Mouse (Mus musculus): ENCODE data around the gene Lsm14b. TPM values are rescaled to one million over a fixed set of nuclear protein-coding genes. Genes with fewer than 3 reads are reported as not detected.
A peak's percentile ranks its signal among the peaks of the same experiment; 100 is the strongest.

Gene Lsm14b
- polyA plus RNA-seq, 1 experiment from 2014 or later = 8.6 TPM

DNA sequence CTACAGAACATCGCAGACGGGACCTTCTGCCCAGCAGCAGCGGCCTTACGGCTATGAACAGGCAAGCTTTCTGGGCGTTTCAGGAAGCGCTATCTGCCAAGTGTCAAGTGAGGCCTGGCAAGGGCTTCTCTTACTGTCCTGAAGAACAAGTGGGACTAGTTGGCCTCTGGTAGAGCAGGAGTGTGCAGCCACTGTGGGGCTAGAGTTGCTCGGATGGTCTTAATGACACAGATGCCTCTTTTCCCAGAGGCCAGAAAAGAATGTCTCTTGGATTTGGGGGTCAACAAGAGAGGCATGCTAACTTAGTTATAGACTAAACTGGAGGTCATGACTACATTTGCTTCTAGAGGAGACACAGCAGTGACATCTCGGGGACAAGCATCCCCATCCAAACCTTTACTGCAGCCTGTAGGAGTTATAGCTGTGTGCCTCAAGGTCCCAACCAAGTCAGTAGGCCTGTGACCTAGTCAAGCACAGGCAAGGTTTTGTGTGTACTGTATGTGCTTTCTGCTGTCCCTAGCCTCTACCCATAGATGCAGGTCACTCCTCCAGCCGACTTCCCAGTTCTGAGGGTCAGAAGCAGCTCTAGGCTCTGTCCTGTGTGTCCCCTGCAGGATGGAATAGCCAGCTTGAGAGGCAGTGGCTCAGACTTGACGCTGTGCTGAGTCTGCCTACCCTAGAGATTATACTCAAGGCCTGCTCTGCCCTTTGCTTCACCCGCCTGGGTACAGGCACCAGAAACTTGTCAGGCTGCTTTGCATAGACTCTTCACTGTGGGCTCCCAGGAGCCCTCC, 38.7 kb downstream of the Lsm14b start:
- Histone ChIP-seq H3K9ac (ENCODE audit: low read depth, low read length) (no peak overlapping the region), H3K4me3 (ENCODE audit: low read length) (no peak overlapping the region), H3K9me3 (ENCODE audit: control insufficient read depth, low read length) (no peaks in the 10 kb centered on the region), H3K4me1 (ENCODE audit: control insufficient read depth, insufficient read depth, low read length) (no peaks in the 10 kb centered on the region), H3K27me3 (ENCODE audit: control insufficient read depth, insufficient read depth, low read length) (no peaks in the 10 kb centered on the region), H3K36me3 (ENCODE audit: control insufficient read depth, insufficient read depth, low read length) (peaks cover 54% of the 10 kb centered on the region), H3K4me2 (replicated peaks; ENCODE audit: low read depth, low read length) (no peak overlapping the region), H3K27ac (ENCODE audit: low read depth, low read length) (no peak overlapping the region)
- 96% methylated on average over 11 of the region's 11 CpGs for WGBS
- no peak for ATAC-seq (ENCODE audit: low FRiP score, low TSS enrichment)

DNA sequence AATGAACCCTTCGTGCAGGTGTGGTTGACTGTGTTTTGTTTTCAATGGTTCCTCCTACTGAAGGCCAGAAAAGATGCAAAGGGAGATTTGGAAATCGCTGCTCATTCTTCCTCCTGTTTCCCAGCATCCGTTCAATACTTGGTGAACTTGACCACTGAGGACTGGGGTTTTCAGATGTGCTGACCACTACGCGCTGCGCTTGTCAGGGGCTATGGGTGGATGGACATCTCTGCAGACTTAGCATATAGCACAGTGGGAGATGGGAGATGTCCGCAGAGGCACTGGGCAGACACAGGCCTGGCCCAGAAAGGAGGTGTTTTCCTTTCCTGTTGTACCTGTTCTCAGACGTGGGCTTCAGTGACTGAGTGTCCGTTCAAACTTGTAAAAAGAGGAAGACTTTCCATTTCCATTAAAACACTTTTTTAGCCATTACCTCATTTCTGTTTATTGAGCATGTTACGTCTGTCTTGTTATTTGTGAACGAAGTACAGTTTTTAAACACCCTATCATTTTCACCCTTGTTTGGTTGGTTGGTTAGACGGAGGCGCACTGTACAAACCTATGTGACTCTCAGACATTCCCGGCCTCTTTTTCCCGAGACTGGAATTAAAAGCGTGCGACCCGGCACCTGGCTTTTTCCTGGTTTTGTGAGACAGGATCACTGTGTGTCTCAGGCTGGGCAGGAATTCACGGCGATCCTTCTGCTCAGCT, 45.1 kb downstream of the Lsm14b start:
- H3K27ac ChIP-seq (ENCODE audit: low read depth, low read length) = peak overlapping the region; percentile 67
- no peaks in the 10 kb centered on the region for H3K9me3 ChIP-seq (ENCODE audit: control insufficient read depth, low read length)
- 34% methylated on average over 20 of the region's 20 CpGs for WGBS
- ATAC-seq (ENCODE audit: low FRiP score, low TSS enrichment) = peak; percentile 72
- peaks cover 12% of the 10 kb centered on the region for H3K36me3 ChIP-seq (ENCODE audit: control insufficient read depth, insufficient read depth, low read length)
- H3K4me1 ChIP-seq (ENCODE audit: control insufficient read depth, insufficient read depth, low read length) = peaks cover 7% of the 10 kb centered on the region
- peak overlapping the region; percentile 71 for H3K9ac ChIP-seq (ENCODE audit: low read depth, low read length)
- peak overlapping the region; percentile 68 for H3K4me3 ChIP-seq (ENCODE audit: low read length)
- no peaks in the 10 kb centered on the region for H3K27me3 ChIP-seq (ENCODE audit: control insufficient read depth, insufficient read depth, low read length)
- peak overlapping the region; percentile 86 for H3K4me2 ChIP-seq (replicated peaks; ENCODE audit: low read depth, low read length)

DNA sequence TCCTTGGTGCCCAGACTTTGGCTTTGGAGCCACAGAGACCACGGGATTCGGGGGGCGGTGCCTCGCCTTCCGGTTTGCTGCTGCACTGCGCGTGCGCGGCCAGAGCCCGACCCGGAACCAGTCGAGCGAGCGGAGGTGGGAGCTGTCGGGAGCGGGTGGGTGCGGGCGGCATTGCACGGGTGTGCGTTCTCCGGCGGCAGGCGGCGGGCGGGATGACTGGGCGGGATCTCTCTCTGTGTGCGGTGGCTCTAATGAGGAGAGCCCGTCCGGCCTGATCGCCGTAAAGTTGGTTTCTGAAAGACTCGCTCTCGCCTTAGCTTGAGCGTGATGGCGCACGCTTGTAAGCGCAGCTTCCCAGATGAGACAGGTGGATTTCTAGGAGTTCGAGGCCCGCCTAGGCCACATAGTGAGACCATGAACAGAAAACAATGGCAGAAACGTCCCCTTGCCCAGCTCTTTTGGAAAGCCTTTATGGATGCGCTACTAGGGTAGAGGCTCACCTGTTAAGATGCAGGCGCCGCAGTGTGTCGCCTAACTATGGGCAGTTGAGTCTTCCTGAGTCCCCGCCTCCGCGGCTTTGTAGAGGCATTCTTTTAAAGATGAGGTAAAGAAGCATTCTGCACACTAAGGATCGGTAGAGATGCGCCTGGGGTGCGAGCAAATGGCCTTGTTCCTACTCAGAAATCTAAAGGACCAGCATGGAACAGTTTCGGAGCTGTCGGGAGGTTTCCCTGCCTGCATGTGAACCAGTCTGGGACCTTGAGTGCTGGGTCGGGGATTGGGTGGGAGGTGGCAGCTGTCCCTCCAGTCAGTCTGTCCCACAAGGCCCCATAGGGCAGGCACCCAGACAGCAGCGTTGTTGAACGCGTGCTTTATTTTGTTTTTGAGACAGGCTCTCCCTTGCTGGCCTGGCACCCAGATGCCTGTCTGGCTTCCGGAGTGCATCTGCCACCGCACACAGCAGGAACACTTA, 46.0 kb downstream of the Lsm14b start, which contains the start of gene Mtg2:
Gene Mtg2, plus strand, starts transcription at position 108 of the 973 bp plus-strand sequence.
- peak within 1 kb of the TSS; percentile 67 for H3K27ac ChIP-seq (ENCODE audit: low read depth, low read length)
- 7% methylated on average over 58 of the region's 58 CpGs for WGBS

GRCm38 (mm10) chr2:180071671-180072070, 46.9 kb downstream of the Lsm14b start:
- Histone ChIP-seq H3K4me2 (replicated peaks; ENCODE audit: low read depth, low read length) (no peak overlapping the region), H3K36me3 (ENCODE audit: control insufficient read depth, insufficient read depth, low read length) (peaks cover 12% of the 10 kb centered on the region), H3K4me3 (ENCODE audit: low read length) (no peak overlapping the region), H3K27me3 (ENCODE audit: control insufficient read depth, insufficient read depth, low read length) (no peaks in the 10 kb centered on the region), H3K9me3 (ENCODE audit: control insufficient read depth, low read length) (no peaks in the 10 kb centered on the region), H3K27ac (ENCODE audit: low read depth, low read length) (no peak overlapping the region), H3K4me1 (ENCODE audit: control insufficient read depth, insufficient read depth, low read length) (peaks cover 7% of the 10 kb centered on the region), H3K9ac (ENCODE audit: low read depth, low read length) (peak overlapping the region; percentile 71; the same call in 1 of the 2 replicates)
- 86% methylated on average over 2 of the region's 2 CpGs for WGBS
- ATAC-seq (ENCODE audit: low FRiP score, low TSS enrichment) = no peak

More for the DNA sequence above, 46.0 kb downstream of the Lsm14b start, which contains the start of gene Mtg2:
- Histone ChIP-seq H3K9me3 (ENCODE audit: control insufficient read depth, low read length) (no peaks in the 10 kb centered on the region), H3K4me3 (ENCODE audit: low read length) (peak within 1 kb of the TSS; percentile 68), H3K27me3 (ENCODE audit: control insufficient read depth, insufficient read depth, low read length) (no peaks in the 10 kb centered on the region), H3K4me1 (ENCODE audit: control insufficient read depth, insufficient read depth, low read length) (peaks cover 7% of the 10 kb centered on the region), H3K4me2 (replicated peaks; ENCODE audit: low read depth, low read length) (peak within 1 kb of the TSS; percentile 86), H3K9ac (ENCODE audit: low read depth, low read length) (peak within 1 kb of the TSS; percentile 71), H3K36me3 (ENCODE audit: control insufficient read depth, insufficient read depth, low read length) (peaks cover 12% of the 10 kb centered on the region)
- peak; percentile 97 for ATAC-seq (ENCODE audit: low FRiP score, low TSS enrichment)

DNA sequence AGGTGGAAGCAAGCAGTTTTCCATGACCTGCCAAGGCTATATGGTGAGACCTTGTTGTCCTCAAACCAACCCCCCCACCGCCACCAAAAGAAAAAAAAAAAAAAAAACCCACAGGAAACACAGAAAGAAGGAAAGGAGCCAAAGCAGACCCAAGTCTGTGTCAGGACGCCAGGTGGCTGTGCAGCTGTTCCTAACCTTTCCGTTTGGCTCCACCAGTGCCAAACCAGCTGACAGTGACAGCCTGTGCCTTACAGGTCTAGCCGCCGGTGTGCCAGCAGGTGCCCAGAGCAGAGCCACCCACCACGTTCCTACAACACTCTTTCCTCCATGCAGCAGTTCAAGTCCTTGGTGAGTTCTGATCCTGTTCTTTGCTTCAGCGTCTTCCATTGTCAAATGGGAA, 48.1 kb downstream of the Lsm14b start:
- ATAC-seq (ENCODE audit: low FRiP score, low TSS enrichment) = no peak
- H3K4me3 ChIP-seq (ENCODE audit: low read length) = no peak overlapping the region
- peaks cover 14% of the 10 kb centered on the region; the same call in 1 of the 2 replicates for H3K36me3 ChIP-seq (ENCODE audit: control insufficient read depth, insufficient read depth, low read length)
- no peak overlapping the region for H3K4me2 ChIP-seq (replicated peaks; ENCODE audit: low read depth, low read length)
- WGBS = 94% methylated on average over 7 of the region's 7 CpGs
- no peak overlapping the region for H3K9ac ChIP-seq (ENCODE audit: low read depth, low read length)
- H3K27ac ChIP-seq (ENCODE audit: low read depth, low read length) = no peak overlapping the region
- no peaks in the 10 kb centered on the region for H3K9me3 ChIP-seq (ENCODE audit: control insufficient read depth, low read length)
- H3K27me3 ChIP-seq (ENCODE audit: control insufficient read depth, insufficient read depth, low read length) = no peaks in the 10 kb centered on the region
- H3K4me1 ChIP-seq (ENCODE audit: control insufficient read depth, insufficient read depth, low read length) = peaks cover 7% of the 10 kb centered on the region

DNA sequence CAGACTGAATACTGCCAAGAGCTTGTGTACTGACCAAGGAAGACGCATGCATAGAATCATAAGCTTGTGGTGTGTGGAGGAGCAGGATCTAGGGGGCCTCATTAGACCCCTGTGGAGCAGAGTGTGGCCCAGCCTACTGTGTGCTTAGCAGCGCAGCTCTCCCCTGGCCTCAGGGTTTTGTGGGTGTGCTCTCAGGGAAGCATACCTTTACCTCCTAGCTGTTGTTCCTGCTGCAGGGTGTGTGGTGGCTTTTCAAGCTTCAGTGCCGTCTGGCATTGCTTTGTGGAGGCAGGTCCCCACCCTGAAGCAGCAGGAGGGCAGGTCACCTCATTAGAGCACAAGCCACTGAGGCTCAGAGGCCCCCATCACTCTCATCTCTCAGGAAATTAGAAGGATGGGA, 52.8 kb downstream of the Lsm14b start:
- no peak for ATAC-seq (ENCODE audit: low FRiP score, low TSS enrichment)
- Histone ChIP-seq H3K4me1 (ENCODE audit: control insufficient read depth, insufficient read depth, low read length) (no peaks in the 10 kb centered on the region), H3K9ac (ENCODE audit: low read depth, low read length) (no peak overlapping the region), H3K4me2 (replicated peaks; ENCODE audit: low read depth, low read length) (no peak overlapping the region), H3K4me3 (ENCODE audit: low read length) (no peak overlapping the region), H3K9me3 (ENCODE audit: control insufficient read depth, low read length) (no peaks in the 10 kb centered on the region), H3K27me3 (ENCODE audit: control insufficient read depth, insufficient read depth, low read length) (no peaks in the 10 kb centered on the region), H3K36me3 (ENCODE audit: control insufficient read depth, insufficient read depth, low read length) (peaks cover 18% of the 10 kb centered on the region; the same call in 1 of the 2 replicates), H3K27ac (ENCODE audit: low read depth, low read length) (no peak overlapping the region)
- 70% methylated on average over 3 of the region's 3 CpGs for WGBS

GRCm38 (mm10) chr2:180080680-180081079, 55.9 kb downstream of the Lsm14b start:
- no peak for ATAC-seq (ENCODE audit: low FRiP score, low TSS enrichment)
- H3K27ac ChIP-seq (ENCODE audit: low read depth, low read length) = no peak overlapping the region
- H3K4me3 ChIP-seq (ENCODE audit: low read length) = no peak overlapping the region
- no peaks in the 10 kb centered on the region for H3K9me3 ChIP-seq (ENCODE audit: control insufficient read depth, low read length)
- H3K4me1 ChIP-seq (ENCODE audit: control insufficient read depth, insufficient read depth, low read length) = 0 out of 2 replicates have a peak, but pooled peaks cover 6% of the 10 kb centered on the region
- WGBS = 86% methylated on average over 8 of the region's 8 CpGs
- H3K36me3 ChIP-seq (ENCODE audit: control insufficient read depth, insufficient read depth, low read length) = peaks cover 19% of the 10 kb centered on the region
- H3K9ac ChIP-seq (ENCODE audit: low read depth, low read length) = no peak overlapping the region
- H3K4me2 ChIP-seq (replicated peaks; ENCODE audit: low read depth, low read length) = no peak overlapping the region
- no peaks in the 10 kb centered on the region for H3K27me3 ChIP-seq (ENCODE audit: control insufficient read depth, insufficient read depth, low read length)

- Histone ChIP-seq H3K4me2 (replicated peaks; ENCODE audit: low read depth, low read length) (no peak overlapping the region), H3K27ac (ENCODE audit: low read depth, low read length) (no peak overlapping the region), H3K27me3 (ENCODE audit: control insufficient read depth, insufficient read depth, low read length) (no peaks in the 10 kb centered on the region), H3K36me3 (ENCODE audit: control insufficient read depth, insufficient read depth, low read length) (peaks cover 11% of the 10 kb centered on the region), H3K9ac (ENCODE audit: low read depth, low read length) (no peak overlapping the region), H3K9me3 (ENCODE audit: control insufficient read depth, low read length) (no peaks in the 10 kb centered on the region), H3K4me1 (ENCODE audit: control insufficient read depth, insufficient read depth, low read length) (0 out of 2 replicates have a peak, but pooled peaks cover 13% of the 10 kb centered on the region), H3K4me3 (ENCODE audit: low read length) (no peak overlapping the region)
- WGBS = 70% methylated on average over 10 of the region's 10 CpGs
- no peak for ATAC-seq (ENCODE audit: low FRiP score, low TSS enrichment)
These were observed 58.3 kb downstream of the Lsm14b start for GRCm38 (mm10) chr2:180083063-180083462.

Measured in kidney, embryonic 14.5 days (tissue).